Mouse (Mus musculus) monocyte, adult 5-6 weeks (primary cell): ENCODE results near the gene Wdr83os. TPM values are rescaled to one million over a fixed set of nuclear protein-coding genes. Genes with fewer than 3 reads are reported as not detected.

Source experiments
- ATAC-seq: fragments of 153-309, 156-312 bp; replicated peaks from 2 replicates; pipeline ENCODE4 v1.8.0; 2017; ENCODE audit warnings: mild to moderate bottlenecking; ENCODE audit not compliant: low TSS enrichment, insufficient number of reproducible peaks, severe bottlenecking, poor library complexity, low FRiP score
- total RNA-seq: library from RNA; stranded (forward); fragments of 200-1000, 200-491, 200-594 nt; gene quantifications from 3 replicates; pipeline ENCODE4 v1.2.3, GENCODE M21; 2017

The Wdr83os gene
- 22.4 to 29.9 TPM (median 24.3 TPM) in 3 replicates for total RNA-seq

DNA sequence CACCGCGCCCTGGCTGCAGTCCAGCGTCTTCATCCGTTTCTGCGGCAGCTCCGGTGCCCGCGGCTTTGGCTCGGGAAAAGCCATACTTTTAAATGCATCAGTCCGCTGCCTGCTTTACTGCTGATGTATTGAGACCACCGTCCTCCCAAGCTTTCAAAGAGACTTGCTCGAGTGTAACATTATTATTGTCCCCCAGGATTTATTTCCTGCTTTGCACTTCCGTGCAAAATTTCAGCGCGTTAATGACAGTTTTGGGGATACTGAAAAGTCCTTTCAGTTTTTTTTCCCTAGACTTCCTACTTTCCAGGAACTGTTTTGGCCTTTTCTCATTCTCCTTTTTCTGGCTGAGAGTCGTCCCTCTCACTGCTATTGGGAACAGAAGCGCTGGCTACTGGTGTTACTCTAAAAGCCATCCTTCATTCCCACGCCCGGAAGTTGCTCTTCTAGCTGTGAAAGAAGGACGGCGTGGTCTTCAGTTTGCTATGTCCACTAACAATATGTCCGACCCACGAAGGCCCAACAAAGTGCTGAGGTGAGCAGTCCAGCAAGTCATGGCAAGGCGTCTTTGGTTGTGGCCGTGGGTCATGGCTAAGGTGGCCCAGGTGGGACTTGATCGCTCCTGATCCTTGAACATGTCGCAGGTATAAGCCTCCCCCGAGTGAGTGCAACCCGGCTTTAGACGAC, at the start of gene Wdr83os:
Gene Wdr83os (plus strand): TSS at position 209 of the 684 bp plus-strand sequence.
- peak; percentile 10; the same call in 1 of the 2 replicates for ATAC-seq

- no peak for ATAC-seq
These were observed 47.8 kb upstream of the Wdr83os start for GRCm38 (mm10) chr8:85032622-85033311.

- no peak for ATAC-seq
These were observed 46.7 kb upstream of the Wdr83os start for GRCm38 (mm10) chr8:85033867-85034266.

DNA sequence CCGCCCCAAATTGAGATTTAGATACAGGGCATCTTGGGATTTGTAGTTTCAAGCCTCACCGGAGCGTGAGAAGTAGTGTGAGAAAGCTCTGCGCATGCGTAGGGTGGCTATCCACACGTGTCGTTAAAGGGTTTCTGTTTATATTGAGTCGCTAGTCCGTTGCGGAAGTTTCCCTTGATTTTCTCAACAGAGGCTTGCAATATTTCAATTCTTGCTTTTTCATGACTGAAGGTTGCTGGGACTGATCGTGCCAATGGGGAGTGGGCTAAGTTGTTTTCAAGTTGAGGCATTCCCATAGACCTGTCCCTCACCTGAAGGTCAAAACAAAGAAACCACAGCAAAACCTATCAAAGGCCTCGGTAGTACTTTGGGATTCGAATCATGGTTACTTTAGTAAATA, 45.8 kb upstream of the Wdr83os start:
- peak; percentile 62; the same call in 1 of the 2 replicates for ATAC-seq

DNA sequence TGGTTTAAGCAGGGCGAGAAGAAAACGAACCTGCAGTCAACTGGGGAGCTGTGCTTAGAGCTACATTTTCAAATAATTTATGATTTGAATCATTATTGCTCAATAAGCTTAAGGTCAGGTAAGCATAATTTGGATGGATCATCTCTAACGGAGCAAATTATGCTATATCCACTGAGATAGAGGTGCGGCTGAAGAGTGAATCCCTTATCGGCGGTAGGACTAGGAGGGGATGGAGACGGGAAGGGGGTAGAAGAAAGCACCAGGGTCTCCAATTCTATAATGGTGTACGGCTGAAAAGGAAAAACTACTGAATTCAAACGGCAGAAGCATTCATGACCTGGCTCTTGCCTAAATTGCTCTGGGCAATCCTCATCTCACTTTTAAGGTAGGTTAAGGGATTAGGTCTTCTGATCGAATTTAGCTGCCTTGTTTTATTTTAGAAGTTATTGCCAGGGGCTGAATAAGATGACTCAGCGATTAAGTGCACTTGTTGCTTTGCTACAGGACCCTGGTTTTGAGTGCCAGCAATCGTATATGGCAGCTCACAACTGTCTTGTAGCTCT, 45.3 kb upstream of the Wdr83os start:
- ATAC-seq = no peak

GRCm38 (mm10) chr8:85035728-85036310, 44.7 kb upstream of the Wdr83os start:
- ATAC-seq = no peak

DNA sequence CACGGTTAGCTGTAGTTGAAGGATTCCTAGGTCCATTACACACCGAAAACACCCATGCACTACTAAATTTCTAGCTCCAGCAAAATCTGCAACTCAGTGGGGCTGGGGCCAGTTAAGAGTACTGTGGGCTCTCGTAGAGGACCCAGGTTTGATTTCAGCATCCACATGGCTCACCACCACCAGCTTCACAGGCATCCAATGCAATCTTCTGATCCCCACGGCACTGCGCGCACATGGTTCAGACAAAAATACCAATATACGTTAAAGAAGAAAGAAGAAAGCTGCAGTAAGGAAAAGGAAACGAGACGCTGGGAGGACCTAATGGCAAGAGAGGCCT, 44.2 kb upstream of the Wdr83os start:
- ATAC-seq = no peak

DNA sequence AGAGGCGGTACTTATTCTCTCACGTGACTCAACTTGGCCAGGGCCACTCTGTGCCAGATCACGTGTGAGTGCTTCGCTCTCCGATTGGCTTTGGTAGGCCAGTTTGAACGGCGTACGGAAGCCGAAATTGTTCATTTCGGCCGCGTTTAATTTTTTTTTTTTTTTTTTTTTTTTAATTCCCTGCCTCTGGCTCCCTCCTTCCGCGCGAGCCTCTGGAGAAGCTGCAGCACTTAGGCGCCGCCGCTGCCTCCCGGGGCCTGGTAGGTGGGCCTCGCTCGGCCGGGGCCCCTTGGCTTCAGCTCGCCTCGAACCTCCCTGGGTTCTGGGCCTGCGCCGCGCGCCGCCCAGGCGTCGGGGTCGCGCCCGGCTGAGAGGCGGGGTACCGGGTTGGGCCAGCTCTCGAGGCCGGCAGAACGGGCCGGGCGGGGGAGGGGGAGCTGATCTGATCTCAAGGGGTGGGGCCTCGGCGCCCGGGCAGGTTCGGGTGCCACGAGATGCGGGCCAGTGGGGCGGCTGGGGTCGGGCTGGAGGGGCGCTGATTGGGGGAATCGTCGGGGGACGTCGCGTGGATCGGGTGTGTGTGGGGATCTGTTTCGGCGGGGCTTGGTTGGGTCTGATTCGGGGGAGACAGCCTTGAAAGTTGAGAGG, 43.7 kb upstream of the Wdr83os start, which contains the start of gene Tnpo2:
Gene Tnpo2 (plus strand): TSS at position 198 of the 648 bp plus-strand sequence.
- peak; percentile 89 for ATAC-seq

GRCm38 (mm10) chr8:85037366-85037680, 43.2 kb upstream of the Wdr83os start:
- no peak for ATAC-seq

DNA sequence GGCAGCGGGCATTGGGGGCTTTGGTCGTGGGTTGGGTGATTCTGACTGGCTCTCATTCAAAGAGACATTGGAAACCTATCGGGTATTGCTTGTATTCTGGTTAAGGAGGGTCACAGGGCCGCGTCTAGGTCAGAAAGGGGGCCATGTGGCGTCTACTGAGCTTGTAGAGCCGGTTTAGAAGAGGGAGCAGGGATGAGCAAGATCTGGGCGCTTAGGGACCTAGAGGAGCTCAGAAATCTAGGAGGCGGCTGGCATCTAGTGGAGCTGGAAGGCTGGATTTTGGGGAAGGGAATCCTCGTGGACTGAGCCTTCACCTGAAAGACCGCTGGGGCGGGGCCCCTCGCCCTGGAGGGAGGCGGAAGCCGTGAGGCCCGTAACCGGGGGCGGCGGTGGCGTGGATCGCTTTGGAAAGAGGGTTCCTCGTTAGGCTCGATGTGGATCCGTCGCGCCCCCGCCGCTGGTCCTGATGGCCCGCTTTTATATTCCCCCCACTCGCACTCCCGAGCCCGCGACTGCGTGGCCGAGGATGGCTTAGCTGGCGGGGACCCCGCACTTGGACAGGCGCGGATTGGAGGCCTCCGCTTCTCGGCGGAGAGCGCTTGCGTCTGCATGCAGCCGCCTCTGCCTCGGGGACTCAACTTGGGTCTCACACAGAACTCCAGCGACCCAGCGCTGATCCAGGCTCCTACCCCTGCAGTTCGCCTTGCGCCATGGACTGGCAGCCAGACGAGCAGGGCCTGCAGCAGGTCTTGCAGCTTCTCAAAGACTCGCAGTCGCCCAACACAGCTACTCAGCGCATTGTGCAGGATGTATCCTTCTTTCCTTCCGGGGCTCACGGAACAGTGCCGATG, 42.6 kb upstream of the Wdr83os start:
- ATAC-seq = no peak

DNA sequence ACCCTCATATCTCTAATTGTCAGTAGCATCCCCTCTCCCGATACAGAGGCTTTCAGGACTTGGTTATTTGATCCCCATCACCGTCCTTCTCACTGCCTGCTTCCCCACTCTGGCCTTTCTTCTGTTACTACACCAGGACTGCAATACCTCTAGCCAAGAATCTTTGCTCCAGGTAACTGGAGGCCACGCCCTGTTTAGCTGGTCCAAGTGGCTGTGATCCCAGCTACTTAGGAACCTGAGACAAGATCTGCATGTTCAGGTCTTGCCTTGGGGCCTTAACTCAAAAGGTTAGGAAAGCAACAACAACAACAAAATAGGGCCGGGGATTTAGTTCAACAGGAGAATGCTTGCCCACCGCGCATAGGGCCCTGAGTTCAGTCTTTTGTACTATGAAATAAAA, 36.9 kb upstream of the Wdr83os start:
- ATAC-seq = no peak

DNA sequence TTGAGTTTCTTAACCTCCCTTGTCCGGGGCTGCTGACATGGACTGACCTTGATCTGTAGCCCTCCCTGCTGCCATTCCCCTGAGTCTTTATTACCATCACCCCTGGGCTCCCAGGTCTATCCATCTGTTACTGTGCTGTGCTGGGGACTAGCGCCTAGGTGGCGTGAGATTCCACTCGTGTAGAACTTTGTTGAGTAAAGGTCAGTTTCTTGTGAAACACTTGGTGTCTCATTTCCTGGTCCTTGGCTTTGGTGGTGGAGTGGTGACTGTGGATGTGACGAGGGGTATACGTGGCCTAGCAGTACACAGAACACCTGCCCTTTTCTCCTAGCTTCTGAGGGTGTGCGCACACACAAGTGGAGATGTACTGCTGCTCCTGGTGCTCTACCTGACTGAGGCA, 23.2 kb upstream of the Wdr83os start:
- no peak for ATAC-seq

GRCm38 (mm10) chr8:85059879-85060616, 20.5 kb upstream of the Wdr83os start, which contains the start of gene Fbxw9:
TSS of gene Fbxw9 (plus strand) at chr8:85060055.
- ATAC-seq = peak; percentile 91

DNA sequence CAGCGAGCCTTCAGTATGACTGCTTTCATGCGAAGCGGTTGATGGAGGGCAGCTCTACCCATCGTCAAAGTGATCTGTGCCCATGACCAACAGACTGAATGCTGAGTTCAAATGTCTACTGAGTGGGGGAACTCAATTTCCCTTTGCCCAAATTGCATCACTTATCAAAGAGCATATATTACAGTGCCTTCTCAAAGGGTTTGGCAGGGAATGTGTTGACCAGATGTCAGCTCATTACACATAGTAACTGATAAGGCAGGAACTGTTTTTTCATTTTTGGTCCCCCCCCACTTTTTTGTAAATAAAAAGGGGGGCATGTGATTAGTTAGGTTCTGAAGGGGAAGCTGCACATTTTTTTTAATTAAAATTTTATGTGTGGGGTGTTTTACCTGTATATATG, 17.9 kb upstream of the Wdr83os start:
- ATAC-seq = no peak

GRCm38 (mm10) chr8:85065213-85065612, 15.3 kb upstream of the Wdr83os start:
- ATAC-seq = no peak

GRCm38 (mm10) chr8:85067155-85067554, 13.4 kb upstream of the Wdr83os start:
- ATAC-seq = no peak

GRCm38 (mm10) chr8:85067982-85068381, 12.6 kb upstream of the Wdr83os start, which contains the start of gene Gm5741:
TSS of gene Gm5741 (minus strand) at chr8:85067982.
- ATAC-seq = no peak

DNA sequence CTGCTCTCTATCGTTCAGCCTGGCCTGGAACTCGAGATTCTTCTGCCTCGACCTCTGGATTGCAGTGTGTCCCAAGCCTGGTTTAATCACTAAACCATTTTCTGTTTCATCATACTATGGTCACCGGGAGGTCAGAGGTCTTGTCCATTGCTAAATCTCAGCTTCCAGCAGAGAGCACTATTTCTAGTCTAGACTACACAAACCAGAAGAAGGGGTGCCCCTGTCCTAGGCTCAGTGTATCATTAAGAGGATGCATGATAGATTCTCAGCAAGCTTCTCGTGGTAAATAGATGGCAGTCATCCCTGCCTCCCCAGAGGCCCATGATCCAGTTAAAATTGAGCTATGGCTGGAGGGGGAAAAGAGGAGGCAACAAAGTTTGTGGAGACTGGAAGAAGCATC, 9.5 kb upstream of the Wdr83os start:
- ATAC-seq = no peak
